Mouse (Mus musculus): Measurements from ENCODE around the gene Bfsp1.

GRCm38 (mm10) chr2:143838698-143839097, 24.3 kb downstream of the Bfsp1 start:
- TF ChIP-seq GATA1 (IDR thresholded peaks at IDR 0.05; ENCODE audit: borderline replicate concordance, low read length) (no peak), CTCF (IDR thresholded peaks at IDR 0.05; ENCODE audit: low read depth, low read length) (no peak), TAL1 (conservative IDR thresholded peaks at IDR 0.05; ENCODE audit: low read depth, low read length) (no peak), GATA2 (IDR thresholded peaks at IDR 0.05; ENCODE audit: borderline replicate concordance, low read depth, low read length) (no peak)
